9 mouse cellular contexts compared by ENCODE assay signal in the genomic region with DNA sequence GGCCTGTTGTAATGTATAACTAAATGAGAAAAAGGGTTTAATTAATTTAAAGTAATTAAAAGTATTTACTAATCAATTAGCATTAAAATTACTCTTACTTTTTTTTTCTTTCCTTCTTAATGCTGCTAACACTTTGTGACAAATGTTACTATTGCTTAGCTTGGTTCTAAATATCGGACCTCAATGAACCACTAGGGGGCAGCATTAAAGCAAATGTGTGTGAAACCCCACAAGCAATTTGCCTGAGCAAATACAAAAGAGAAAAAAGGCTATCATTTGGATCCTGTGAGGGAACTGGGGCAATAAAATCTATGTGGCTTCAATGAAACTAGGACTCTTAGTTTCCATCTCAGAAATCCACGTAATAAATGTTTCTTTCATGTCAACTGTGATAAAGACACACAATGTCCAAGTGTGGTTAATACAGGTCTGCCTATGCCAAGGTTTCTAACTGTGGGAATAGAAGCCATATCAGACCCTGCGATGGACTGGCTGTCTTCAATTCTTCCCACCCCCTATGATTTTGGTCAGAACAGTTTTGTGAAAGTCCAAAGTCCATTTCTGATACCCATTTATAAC. TPM values are rescaled to one million over a fixed set of nuclear protein-coding genes. Genes with fewer than 3 reads are reported as not detected.
DNase-seq lines count a peak whose midpoint lies in the region; ATAC-seq and TF ChIP-seq lines count a peak whose summit lies in the region.
"Had no signal": no experiment of that assay in that cellular context is flagged by ENCODE, and none has a peak within 500 bp of the region (broad histone marks: within the 10 kb centered on the region; RNA-seq: fewer than 3 reads in every experiment).

No protein-coding gene starts in this region.

- DNase-seq in liver, adult 2 months (ENCODE audit: extremely low read depth, low read depth, low spot score), result peak; percentile 65
- peak; percentile 64 for DNase-seq in MN1 (ENCODE audit: low spot score)
- DNase-seq in c-Kit-positive CD71-negative TER-119-negative erythroid progenitor cells, embryonic 14.5 days (ENCODE audit: low read depth), result peak; percentile 63
- DNase-seq in heart, postnatal 10 days, result peak; percentile 63 to 78
- no peak for DNase-seq in liver, postnatal 0 days
- no peak for DNase-seq in stomach, postnatal 0 days (ENCODE audit: low spot score)

- no peak overlapping the region for H3K4me3 ChIP-seq in liver, adult 2 months (ENCODE audit: insufficient read depth, low read depth, low read length)
- H3K4me3 ChIP-seq in liver, embryonic 12.5 days, result no peak overlapping the region
- no peak overlapping the region for H3K4me3 ChIP-seq in liver, postnatal 0 days (ENCODE audit: low read depth, low read length)
- H3K4me3 ChIP-seq in stomach, postnatal 0 days (ENCODE audit: low read depth, low read length), result no peak overlapping the region

- peaks cover 2% of the 10 kb centered on the region; the same call in 1 of the 2 replicates for H3K4me1 ChIP-seq in liver, adult 2 months (ENCODE audit: control insufficient read depth, insufficient read depth, low read length)
- H3K4me1 ChIP-seq in liver, embryonic 12.5 days, result no peaks in the 10 kb centered on the region
- H3K4me1 ChIP-seq in liver, postnatal 0 days (ENCODE audit: insufficient read depth), result no peaks in the 10 kb centered on the region
- H3K4me1 ChIP-seq in stomach, postnatal 0 days (replicated peaks; ENCODE audit: control insufficient read depth, insufficient read depth), result peaks cover 4% of the 10 kb centered on the region; the same call in 1 of the 2 replicates

- no peak for TF ChIP-seq EP300 in liver, postnatal 0 days (IDR thresholded peaks at IDR 0.05; ENCODE audit: low read depth)
- TF ChIP-seq EP300 in stomach, postnatal 0 days (optimal IDR thresholded peaks at IDR 0.05), result no peak

- no peak for TF ChIP-seq POLR2A in liver, adult 2 months (IDR thresholded peaks at IDR 0.05; ENCODE audit: extremely low read depth, insufficient read depth, low read length)

- H3K4me2 ChIP-seq in liver, embryonic 12.5 days, result no peak overlapping the region
- H3K4me2 ChIP-seq in liver, postnatal 0 days (ENCODE audit: low read depth, low read length), result no peak overlapping the region
- no peak overlapping the region for H3K4me2 ChIP-seq in stomach, postnatal 0 days (replicated peaks; ENCODE audit: low read depth)

- H3K27me3 ChIP-seq in liver, adult 2 months (ENCODE audit: control insufficient read depth, insufficient read depth, low read length), result peaks cover 7% of the 10 kb centered on the region; the same call in 1 of the 2 replicates
- H3K27me3 ChIP-seq in liver, embryonic 12.5 days (replicated peaks), result peaks cover 49% of the 10 kb centered on the region
- peaks cover 28% of the 10 kb centered on the region for H3K27me3 ChIP-seq in liver, postnatal 0 days (ENCODE audit: insufficient read depth, low read length)
- peaks cover 7% of the 10 kb centered on the region; the same call in 1 of the 2 replicates for H3K27me3 ChIP-seq in stomach, postnatal 0 days (ENCODE audit: control insufficient read depth, insufficient read depth, low read length)

- H3K79me2 ChIP-seq in liver, adult 2 months (ENCODE audit: control insufficient read depth, insufficient read depth, low read length), result no peaks in the 10 kb centered on the region

- ATAC-seq in liver, embryonic 12.5 days, result no peak
- ATAC-seq in liver, postnatal 0 days, result no peak
- no peak for ATAC-seq in stomach, postnatal 0 days (ENCODE audit: low FRiP score, low TSS enrichment)

- H3K9me3 ChIP-seq in liver, embryonic 12.5 days (replicated peaks), result no peaks in the 10 kb centered on the region
- no peaks in the 10 kb centered on the region for H3K9me3 ChIP-seq in liver, postnatal 0 days (ENCODE audit: low read length)
- no peaks in the 10 kb centered on the region for H3K9me3 ChIP-seq in stomach, postnatal 0 days (ENCODE audit: control insufficient read depth, low read length)
- H3K9me3 ChIP-seq: midbrain, embryonic 12.5 days had no signal

- WGBS in liver, adult 2 months, result 21% methylated on average over 3 of the region's 3 CpGs
- 14% methylated on average over 3 of the region's 3 CpGs for WGBS in liver, embryonic 12.5 days (ENCODE audit: insufficient replicate concordance)
- WGBS in liver, postnatal 0 days (ENCODE audit: insufficient replicate concordance), result 18% methylated on average over 3 of the region's 3 CpGs
- WGBS in stomach, postnatal 0 days, result 27% methylated on average over 3 of the region's 3 CpGs

- peak; percentile 54 for TF ChIP-seq CTCF in liver, adult 2 months (IDR thresholded peaks at IDR 0.05; ENCODE audit: low read depth, low read length)
- TF ChIP-seq CTCF in liver, postnatal 0 days (IDR thresholded peaks at IDR 0.05; ENCODE audit: low read depth), result peak; percentile 79
- TF ChIP-seq CTCF in stomach, postnatal 0 days (IDR thresholded peaks at IDR 0.05; ENCODE audit: low read depth), result peak; percentile 89

- H3K9ac ChIP-seq in liver, adult 2 months (ENCODE audit: low read depth, low read length), result no peak overlapping the region
- no peak overlapping the region for H3K9ac ChIP-seq in liver, embryonic 12.5 days
- no peak overlapping the region for H3K9ac ChIP-seq in liver, postnatal 0 days (replicated peaks)
- no peak overlapping the region for H3K9ac ChIP-seq in stomach, postnatal 0 days (ENCODE audit: low read length)
- H3K9ac ChIP-seq: midbrain, embryonic 12.5 days had no signal

- no peaks in the 10 kb centered on the region for H3K36me3 ChIP-seq in liver, adult 2 months (ENCODE audit: control insufficient read depth, insufficient read depth, low read length)
- H3K36me3 ChIP-seq in liver, embryonic 12.5 days, result no peaks in the 10 kb centered on the region
- no peaks in the 10 kb centered on the region for H3K36me3 ChIP-seq in liver, postnatal 0 days (replicated peaks; ENCODE audit: insufficient read depth, low read length)
- no peaks in the 10 kb centered on the region for H3K36me3 ChIP-seq in stomach, postnatal 0 days (ENCODE audit: control insufficient read depth, insufficient read depth, low read length)
- H3K36me3 ChIP-seq: midbrain, embryonic 12.5 days had no signal

- intact Hi-C loops in heart, postnatal 10 days (cut with DNase I), result loop anchor here (2.0 to 10.0 kb wide), 4 partner anchors 176 to 385 kb away; partner anchors contain the start of gene Dyrk3

- no peak overlapping the region for H3K27ac ChIP-seq in liver, adult 2 months (replicated peaks; ENCODE audit: insufficient read depth, low read depth, low read length)
- H3K27ac ChIP-seq in liver, embryonic 12.5 days, result no peak overlapping the region
- H3K27ac ChIP-seq in liver, postnatal 0 days (ENCODE audit: low read depth), result no peak overlapping the region
- no peak overlapping the region for H3K27ac ChIP-seq in stomach, postnatal 0 days (replicated peaks)
- H3K27ac ChIP-seq: midbrain, embryonic 12.5 days had no signal

RNA-seq across cellular contexts. Expression of gene Il24, which starts 10.2 kb away (rescaled TPM):
- total RNA-seq in liver, adult 2 months (2014; rRNA removed), result not detected in 2 replicates
- polyA plus RNA-seq in liver, adult 2 months (2012; rRNA removed), result not detected in 2 replicates
- polyA plus RNA-seq in liver, embryonic 12.5 days (2016; fragmentation: Nextera tagmentation; extraction: Ambion mirVana), result not detected in 2 replicates
- not detected for total RNA-seq in heart, postnatal 10 days (2021)
- not detected in 2 replicates for polyA plus RNA-seq in liver, postnatal 0 days (2015; fragmentation: Nextera tagmentation; extraction: Ambion mirVana)
- polyA plus RNA-seq in stomach, postnatal 0 days (2015; fragmentation: Nextera tagmentation; extraction: Ambion mirVana), result not detected in 2 replicates
- polyA plus RNA-seq: midbrain, embryonic 12.5 days had no signal

RNA-seq across cellular contexts. Expression of gene Fcmr, which starts 11.6 kb away (rescaled TPM):
- total RNA-seq in liver, adult 2 months (2014; rRNA removed), result 0.09 and 0.54 TPM in 2 replicates
- polyA plus RNA-seq in liver, adult 2 months (2012; rRNA removed), result 0.81 and 2.6 TPM in 2 replicates
- not detected in 2 replicates for polyA plus RNA-seq in liver, embryonic 12.5 days (2016; fragmentation: Nextera tagmentation; extraction: Ambion mirVana)
- under 1 TPM; 0.47 to 0.86 TPM for total RNA-seq in heart, postnatal 10 days (2021)
- polyA plus RNA-seq in liver, postnatal 0 days (2015; fragmentation: Nextera tagmentation; extraction: Ambion mirVana), result 1.00 and 1.1 TPM in 2 replicates
- polyA plus RNA-seq in stomach, postnatal 0 days (2015; fragmentation: Nextera tagmentation; extraction: Ambion mirVana), result 0.08 TPM in 1 of 2 replicates, not detected in the other

RNA-seq across cellular contexts. Expression of gene Il20, which starts 34.2 kb away (rescaled TPM):
- not detected in 2 replicates for total RNA-seq in liver, adult 2 months (2014; rRNA removed)
- polyA plus RNA-seq in liver, adult 2 months (2012; rRNA removed), result not detected in 2 replicates
- not detected in 2 replicates for polyA plus RNA-seq in liver, embryonic 12.5 days (2016; fragmentation: Nextera tagmentation; extraction: Ambion mirVana)
- not detected for total RNA-seq in heart, postnatal 10 days (2021)
- not detected in 2 replicates for polyA plus RNA-seq in liver, postnatal 0 days (2015; fragmentation: Nextera tagmentation; extraction: Ambion mirVana)
- not detected in 2 replicates for polyA plus RNA-seq in stomach, postnatal 0 days (2015; fragmentation: Nextera tagmentation; extraction: Ambion mirVana)
- polyA plus RNA-seq: gonadal fat pad, adult 2 months; midbrain, embryonic 12.5 days had no signal

RNA-seq across cellular contexts. Expression of gene Pigr, which starts 50.5 kb away (rescaled TPM):
- 482 and 517 TPM in 2 replicates for total RNA-seq in liver, adult 2 months (2014; rRNA removed)
- 579 and 633 TPM in 2 replicates for polyA plus RNA-seq in liver, adult 2 months (2012; rRNA removed)
- 0.11 and 0.13 TPM in 2 replicates for polyA plus RNA-seq in liver, embryonic 12.5 days (2016; fragmentation: Nextera tagmentation; extraction: Ambion mirVana)
- not detected for total RNA-seq in heart, postnatal 10 days (2021)
- polyA plus RNA-seq in liver, postnatal 0 days (2015; fragmentation: Nextera tagmentation; extraction: Ambion mirVana), result 1.2 TPM in 2 replicates
- 0.22 and 0.46 TPM in 2 replicates for polyA plus RNA-seq in stomach, postnatal 0 days (2015; fragmentation: Nextera tagmentation; extraction: Ambion mirVana)
- polyA plus RNA-seq: midbrain, embryonic 12.5 days had no signal

Comparison
In these comparisons a context has a peak if more than half of its experiments do, and no peak if none do; other contexts are left out.
1. DNase-seq: peak in liver, adult 2 months (single experiment), MN1 (single experiment), c-Kit-positive CD71-negative TER-119-negative erythroid progenitor cells, embryonic 14.5 days (single experiment) and heart, postnatal 10 days (2 of 2); none in liver, postnatal 0 days (single experiment) and stomach, postnatal 0 days (single experiment).
2. Peak in every context shown above with its lines, with median percentiles within 50 percentile points of each other: CTCF ChIP-seq.